Mouse (Mus musculus) liver, embryonic 13.5 days (tissue): ENCODE measurements around the gene Cyp4a14. TPM values are rescaled to one million over a fixed set of nuclear protein-coding genes. Genes with fewer than 3 reads are reported as not detected.
"Not testable (repeated sequence)": the region's sequence is repeated elsewhere in the genome, so short reads cannot be mapped to it uniquely, and the experiment has no call there.

ENCODE experiments used
- ATAC-seq: fragments of 200-750 bp; cut with Nextera tagmentation; 2 replicates; pipeline ENCODE4 v1.8.0; 2017; ENCODE audit warnings: low read depth, mild to moderate bottlenecking, moderate number of reproducible peaks, moderate library complexity
- DNase-seq: peaks from one replicate; pipeline ENCODE4 v3.0.0; 2022
- H3K27ac ChIP-seq: fragments of 300-500 bp; sonication (generic); 2 replicates; pipeline ENCODE4 v1.5.1; 2015; ENCODE audit warnings: moderate library complexity, mild to moderate bottlenecking, inconsistent platforms
- H3K27me3 ChIP-seq: fragments of 300-500 bp; sonication (generic); 2 replicates; pipeline ENCODE4 v1.6.1; 2015; ENCODE audit warnings: mild to moderate bottlenecking, inconsistent platforms
- H3K36me3 ChIP-seq: fragments of 300-500 bp; sonication (generic); 2 replicates; pipeline ENCODE4 v1.6.1; 2015; ENCODE audit warnings: mild to moderate bottlenecking, inconsistent platforms
- H3K4me1 ChIP-seq: fragments of 300-500 bp; sonication (generic); replicated peaks from 2 replicates; pipeline ENCODE4 v1.6.1; 2015; ENCODE audit warnings: inconsistent platforms
- H3K4me2 ChIP-seq: fragments of 300-500 bp; sonication (generic); 2 replicates; pipeline ENCODE4 v1.6.1; 2015; ENCODE audit warnings: inconsistent platforms, mild to moderate bottlenecking, moderate library complexity
- H3K4me3 ChIP-seq: fragments of 300-500 bp; sonication (generic); replicated peaks from 2 replicates; pipeline ENCODE4 v1.5.1; 2015; ENCODE audit warnings: mild to moderate bottlenecking, inconsistent platforms
- H3K9ac ChIP-seq: fragments of 300-500 bp; sonication (generic); 2 replicates; pipeline ENCODE4 v1.6.1; 2015; ENCODE audit warnings: mild to moderate bottlenecking, inconsistent platforms
- H3K9me3 ChIP-seq: fragments of 300-500 bp; sonication (generic); replicated peaks from 2 replicates; pipeline ENCODE4 v1.6.1; 2016; ENCODE audit warnings: inconsistent platforms
- WGBS: fragments of 180-500 bp; shearing (Covaris S2); methylation state at CpG from one replicate; pipeline ENCODE4 v1.1.7; 2015; ENCODE audit not compliant: insufficient replicate concordance; 5-methylcytosine and 5-hydroxymethylcytosine counted together
- polyA plus RNA-seq: library from polyadenylated mRNA; unstranded; fragments of >200 nt; fragmentation: Nextera tagmentation; extraction: Ambion mirVana; gene quantifications from 2 replicates; pipeline ENCODE4 v1.2.1, GENCODE M21; 2015

The Cyp4a14 gene
- not detected in 2 replicates for polyA plus RNA-seq

DNA sequence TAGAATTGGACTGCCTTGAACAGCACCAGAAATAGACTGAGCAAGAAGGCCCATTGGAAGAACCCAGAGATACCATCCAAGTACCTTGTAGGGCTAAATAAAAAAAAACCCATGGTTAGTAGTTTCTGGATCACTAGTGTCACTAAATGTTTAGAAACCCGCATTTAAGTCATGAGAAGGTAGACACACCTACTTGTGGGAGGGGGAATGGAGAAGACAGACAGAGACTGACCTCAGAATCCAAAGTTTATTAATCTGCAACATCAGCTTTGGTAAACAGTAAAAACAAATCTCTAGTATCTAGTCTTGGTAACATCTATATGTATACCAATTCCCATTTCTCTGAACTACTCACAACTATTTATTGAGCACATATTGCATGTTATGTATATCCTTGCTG is at the start of gene Cyp4a14:
TSS of gene Cyp4a14 (minus strand) at position 142 of the 400 bp plus-strand sequence.
- ATAC-seq, result no peak
- DNase-seq, result no peak
- H3K9ac ChIP-seq, result no peak within 1 kb of the TSS
- H3K27ac ChIP-seq, result no peak within 1 kb of the TSS
- H3K27me3 ChIP-seq, result no peaks in the 10 kb centered on the region
- no peak within 1 kb of the TSS for H3K4me3 ChIP-seq
- no peaks in the 10 kb centered on the region for H3K4me1 ChIP-seq
- no peak within 1 kb of the TSS for H3K4me2 ChIP-seq
- no peaks in the 10 kb centered on the region for H3K36me3 ChIP-seq
- WGBS, result 41% methylated on average over 1 of the region's 1 CpGs
- no peaks in the 10 kb centered on the region for H3K9me3 ChIP-seq

DNA sequence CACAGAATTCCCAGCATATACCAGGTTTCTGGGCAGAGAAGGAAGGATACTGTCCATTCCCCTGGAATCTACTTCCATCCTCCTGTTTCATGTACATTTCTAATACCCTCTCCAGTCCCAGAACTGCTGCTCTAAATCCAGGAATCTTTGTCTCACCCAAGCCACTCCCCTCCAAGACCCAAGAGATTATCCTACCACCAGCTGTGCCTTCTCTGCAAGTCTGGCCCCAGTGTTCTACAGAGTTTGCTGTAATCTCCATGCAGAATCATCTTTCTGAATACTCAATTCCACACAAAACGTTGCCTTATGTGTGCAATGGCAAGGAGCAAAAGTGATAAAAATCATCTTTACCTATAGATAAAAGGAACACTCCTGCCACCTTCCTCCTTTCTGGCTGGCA is 49.2 kb upstream of the Cyp4a14 start:
- Histone ChIP-seq H3K4me3 (no peak overlapping the region), H3K27ac (no peak overlapping the region), H3K4me2 (no peak overlapping the region), H3K27me3 (no peaks in the 10 kb centered on the region), H3K4me1 (no peaks in the 10 kb centered on the region), H3K9ac (no peak overlapping the region), H3K9me3 (no peaks in the 10 kb centered on the region), H3K36me3 (no peaks in the 10 kb centered on the region)
- WGBS, result 18% methylated on average over 1 of the region's 1 CpGs
- DNase-seq (no peak), ATAC-seq (no peak)

DNA sequence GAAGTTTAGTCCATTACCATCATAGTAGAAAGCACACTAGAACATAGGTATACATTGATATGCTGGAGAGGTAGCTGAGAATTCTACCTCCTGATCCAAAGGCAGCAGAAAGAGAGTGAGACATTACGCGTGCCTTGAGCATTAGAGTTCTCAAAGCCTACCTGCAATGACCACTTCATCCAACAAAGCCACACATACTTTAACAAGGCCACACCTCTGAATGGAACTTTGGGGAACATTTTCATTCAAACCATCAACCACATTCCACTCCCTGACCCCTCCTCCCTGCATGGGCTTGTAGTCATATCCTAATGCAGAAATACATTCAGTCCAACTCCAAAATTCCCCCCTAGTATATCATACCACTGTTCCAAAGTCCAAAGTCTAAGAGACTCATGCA is 25.8 kb upstream of the Cyp4a14 start:
- Histone ChIP-seq H3K36me3 (no peaks in the 10 kb centered on the region), H3K4me3 (no peak overlapping the region), H3K9me3 (no peaks in the 10 kb centered on the region), H3K27ac (no peak overlapping the region), H3K4me2 (no peak overlapping the region), H3K4me1 (no peaks in the 10 kb centered on the region), H3K27me3 (no peaks in the 10 kb centered on the region), H3K9ac (no peak overlapping the region)
- WGBS, result 90% methylated on average over 2 of the region's 2 CpGs
- ATAC-seq (no peak), DNase-seq (no peak)

DNA sequence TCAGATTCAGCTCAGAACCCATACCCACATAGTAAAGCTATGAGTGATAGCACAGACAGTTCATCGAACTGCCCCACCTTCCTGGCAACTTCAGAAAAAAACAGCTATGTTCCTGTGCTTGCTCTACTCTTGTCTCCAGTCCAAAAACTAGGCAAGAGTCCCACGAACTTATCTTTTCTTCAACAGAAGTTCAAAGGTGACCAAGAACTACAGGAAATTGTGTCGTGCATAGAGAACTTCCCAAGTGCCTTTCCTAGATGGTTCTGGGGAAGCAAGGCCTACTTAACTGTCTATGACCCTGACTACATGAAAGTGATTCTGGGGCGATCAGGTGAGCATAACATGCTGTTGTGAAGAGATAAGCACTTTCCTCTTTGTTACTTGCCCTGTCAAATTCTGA is 23.5 kb upstream of the Cyp4a14 start:
- Histone ChIP-seq H3K4me3 (no peak overlapping the region), H3K4me1 (no peaks in the 10 kb centered on the region), H3K27me3 (no peaks in the 10 kb centered on the region), H3K9ac (no peak overlapping the region), H3K4me2 (no peak overlapping the region), H3K9me3 (no peaks in the 10 kb centered on the region), H3K36me3 (no peaks in the 10 kb centered on the region), H3K27ac (no peak overlapping the region)
- DNase-seq, result no peak
- ATAC-seq, result no peak
- 37% methylated on average over 4 of the region's 4 CpGs for WGBS

DNA sequence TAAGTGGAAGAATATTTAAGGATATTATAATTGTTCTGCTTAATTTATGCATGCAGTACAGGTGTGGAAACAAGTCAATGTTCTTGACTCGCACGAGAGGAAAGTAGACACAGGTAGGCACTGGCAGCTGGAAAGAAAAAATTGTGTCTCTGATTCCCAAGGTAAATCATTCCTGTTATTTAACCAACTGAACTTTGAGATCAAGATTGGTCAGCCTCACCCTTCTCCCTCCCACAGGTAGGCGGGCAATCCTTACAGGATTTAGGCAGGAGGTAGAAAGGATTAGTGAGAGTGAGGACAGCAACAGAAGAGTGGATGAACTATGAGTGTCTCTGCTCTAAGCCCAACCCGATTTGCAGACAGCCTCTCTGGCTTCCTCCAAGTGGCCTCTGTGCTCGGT is 22.1 kb upstream of the Cyp4a14 start, which contains the start of gene Cyp4a10:
TSS of gene Cyp4a10 (plus strand) at position 265 of the 400 bp plus-strand sequence.
- 61% methylated on average over 5 of the region's 5 CpGs for WGBS
- H3K4me1 ChIP-seq, H3K27me3 ChIP-seq, H3K27ac ChIP-seq, H3K4me3 ChIP-seq, H3K36me3 ChIP-seq, ATAC-seq, H3K4me2 ChIP-seq, H3K9ac ChIP-seq, DNase-seq, H3K9me3 ChIP-seq: not testable (repeated sequence)

DNA sequence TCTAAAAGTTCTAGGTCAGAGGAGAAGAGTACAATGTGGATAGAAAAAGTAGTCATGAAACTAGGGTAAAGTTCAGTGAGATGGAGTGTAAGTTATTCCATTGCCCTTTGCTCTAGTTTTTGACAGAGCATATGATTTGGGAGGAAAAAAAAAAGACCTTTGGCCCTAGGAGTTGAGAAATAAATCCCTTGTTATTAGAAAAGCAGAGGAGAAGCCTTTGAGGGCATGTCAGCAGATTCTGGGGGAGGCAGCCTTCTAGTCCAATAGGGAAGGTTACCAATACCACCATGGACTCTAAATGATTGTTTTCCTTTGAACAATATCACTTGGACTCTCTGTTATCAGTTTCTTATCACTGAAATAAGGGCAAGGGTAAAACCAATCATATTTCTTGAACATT is 18.0 kb upstream of the Cyp4a14 start:
- not testable (repeated sequence) for DNase-seq, H3K27ac ChIP-seq, ATAC-seq

DNA sequence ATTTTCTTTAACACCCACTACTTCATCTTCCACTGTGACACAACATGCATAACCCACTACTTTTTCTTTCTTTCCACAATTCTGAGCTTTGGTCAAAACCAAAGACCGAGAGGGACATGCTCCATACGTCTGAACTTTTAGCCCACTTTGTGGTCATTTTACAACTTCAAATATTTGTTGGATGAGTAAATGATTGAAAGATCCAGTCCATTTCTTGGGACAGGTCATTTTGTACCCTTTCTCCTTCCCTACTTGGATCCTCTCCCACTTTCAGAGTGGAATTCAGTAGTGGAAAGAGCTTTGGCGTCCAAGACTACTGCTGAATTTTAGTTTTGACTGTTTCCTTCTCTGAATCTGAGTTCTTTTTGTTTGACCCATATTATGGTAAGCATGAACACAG is 1.5 kb upstream of the Cyp4a14 start:
- WGBS, result 59% methylated on average over 3 of the region's 3 CpGs
- Histone ChIP-seq H3K27me3 (no peaks in the 10 kb centered on the region), H3K4me1 (no peaks in the 10 kb centered on the region), H3K4me2 (no peak overlapping the region), H3K27ac (no peak overlapping the region), H3K9me3 (no peaks in the 10 kb centered on the region), H3K9ac (no peak overlapping the region), H3K36me3 (no peaks in the 10 kb centered on the region), H3K4me3 (no peak overlapping the region)
- DNase-seq, result no peak
- ATAC-seq, result no peak

More for the DNA sequence above, 18.0 kb upstream of the Cyp4a14 start:
- H3K4me2 ChIP-seq, H3K27me3 ChIP-seq, H3K4me1 ChIP-seq, H3K36me3 ChIP-seq, H3K9me3 ChIP-seq, H3K4me3 ChIP-seq, H3K9ac ChIP-seq: not testable (repeated sequence)

DNA sequence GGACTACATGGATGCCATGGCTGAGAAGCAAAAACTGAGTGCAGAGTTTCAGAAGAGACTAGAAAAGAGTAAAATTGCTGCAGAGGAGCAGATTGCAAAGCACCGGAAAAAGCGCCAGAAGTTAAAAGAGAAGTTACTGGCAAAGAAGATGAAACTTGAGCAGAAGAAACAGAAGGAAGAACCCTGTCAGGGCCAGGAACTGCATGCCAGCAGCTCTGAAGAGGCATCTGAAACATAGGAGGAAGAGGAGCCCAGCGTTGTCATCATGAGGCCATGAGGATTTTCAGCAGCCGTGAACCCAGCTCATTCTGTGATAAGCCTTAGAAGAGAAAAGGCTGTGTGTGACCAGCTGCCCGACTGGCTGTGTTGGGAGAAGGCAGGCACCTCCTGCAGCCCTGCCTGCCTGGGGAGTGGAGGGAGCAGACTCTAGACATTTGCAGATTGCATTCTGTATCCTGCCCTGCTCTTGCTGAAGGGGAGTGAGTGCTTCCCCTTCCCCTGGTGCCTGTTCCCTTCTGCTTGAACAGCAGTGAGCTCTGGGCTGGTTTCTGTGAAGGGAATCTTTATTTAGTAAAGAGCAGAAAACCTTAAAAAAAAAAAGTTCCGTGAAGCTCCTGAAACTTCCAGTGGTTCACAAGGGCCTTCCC is 14.8 kb downstream of the Cyp4a14 start:
- Histone ChIP-seq H3K36me3 (no peaks in the 10 kb centered on the region), H3K27ac (no peak overlapping the region), H3K4me1 (no peaks in the 10 kb centered on the region), H3K27me3 (no peaks in the 10 kb centered on the region), H3K4me2 (no peak overlapping the region), H3K9me3 (no peaks in the 10 kb centered on the region), H3K9ac (no peak overlapping the region), H3K4me3 (no peak overlapping the region)
- DNase-seq (no peak), ATAC-seq (no peak)
- WGBS, result 40% methylated on average over 6 of the region's 6 CpGs

DNA sequence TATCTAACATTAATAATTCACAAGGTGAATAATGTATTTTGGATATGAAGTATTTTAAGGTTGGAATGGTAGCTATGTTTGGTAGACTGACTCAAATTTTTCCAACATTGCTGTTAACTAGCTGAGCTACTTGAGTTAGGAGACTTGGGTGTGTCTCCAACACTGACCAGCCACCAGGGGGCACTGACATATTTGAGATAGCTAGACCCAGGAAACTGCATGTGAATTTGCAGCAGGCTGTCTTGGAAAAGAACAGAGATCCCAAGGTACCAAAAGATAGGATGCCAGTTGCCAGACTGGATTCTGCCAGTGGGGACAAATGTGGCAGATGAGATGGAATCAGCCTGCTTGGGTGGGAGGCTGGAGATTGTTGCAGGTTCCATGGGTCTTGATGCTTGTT is 19.9 kb downstream of the Cyp4a14 start:
- not testable (repeated sequence) for H3K9me3 ChIP-seq, H3K4me1 ChIP-seq, ATAC-seq, H3K4me3 ChIP-seq, H3K27ac ChIP-seq, H3K36me3 ChIP-seq, H3K4me2 ChIP-seq, DNase-seq, H3K9ac ChIP-seq, H3K27me3 ChIP-seq

DNA sequence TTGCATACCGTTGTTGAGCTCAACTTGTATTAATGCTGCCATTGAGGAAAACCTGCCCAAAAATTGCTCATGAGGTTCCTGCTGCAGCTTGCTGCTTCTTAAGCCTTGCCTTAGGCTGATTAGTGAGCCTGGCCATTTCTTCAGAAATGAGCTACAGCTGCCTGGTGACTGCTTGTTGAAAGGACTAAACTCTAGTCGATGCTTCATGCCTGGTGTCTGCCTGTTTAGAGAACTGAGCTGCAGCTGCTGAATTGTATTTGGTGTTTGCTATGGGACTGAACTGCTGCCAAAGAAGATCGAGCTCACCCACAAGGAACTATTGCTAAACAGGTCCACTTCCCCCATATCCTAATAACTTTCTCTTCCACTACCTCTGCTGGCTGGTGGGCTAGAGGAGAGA is 22.4 kb downstream of the Cyp4a14 start:
- H3K4me2 ChIP-seq, H3K27me3 ChIP-seq, DNase-seq, H3K9me3 ChIP-seq, H3K9ac ChIP-seq, ATAC-seq, H3K4me1 ChIP-seq, H3K36me3 ChIP-seq, H3K27ac ChIP-seq, H3K4me3 ChIP-seq: not testable (repeated sequence)
- 56% methylated on average over 3 of the region's 3 CpGs for WGBS

DNA sequence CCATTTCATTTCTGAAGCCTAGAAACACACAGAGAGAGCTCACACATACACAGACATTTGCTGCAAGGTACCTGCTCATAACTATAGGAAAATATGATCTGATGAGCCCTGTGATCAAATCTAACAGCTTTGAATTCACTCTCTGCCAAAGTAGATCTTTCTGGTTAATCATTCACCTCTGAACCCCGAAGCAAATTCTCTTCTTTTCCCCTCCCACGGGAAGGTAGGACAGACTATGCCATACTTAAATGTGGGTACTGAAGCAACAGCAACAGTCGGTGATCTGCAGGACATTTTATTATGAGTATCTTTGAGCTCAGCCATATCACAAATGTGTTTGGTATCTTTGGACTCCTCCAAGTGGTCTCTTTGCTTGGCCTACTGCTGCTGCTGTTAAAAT is 43.6 kb downstream of the Cyp4a14 start, which contains the start of gene Cyp4a30b:
TSS of gene Cyp4a30b (plus strand) at position 301 of the 400 bp plus-strand sequence.
- no peak within 1 kb of the TSS for H3K4me2 ChIP-seq
- H3K4me3 ChIP-seq, result no peak within 1 kb of the TSS
- H3K27ac ChIP-seq, result no peak within 1 kb of the TSS
- H3K36me3 ChIP-seq, result no peaks in the 10 kb centered on the region
- H3K4me1 ChIP-seq, result no peaks in the 10 kb centered on the region
- no peaks in the 10 kb centered on the region for H3K9me3 ChIP-seq
- whole genome bisulfite sequencing, result 46% methylated on average over 3 of the region's 3 CpGs
- H3K9ac ChIP-seq, result no peak within 1 kb of the TSS
- no peak for ATAC-seq
- no peaks in the 10 kb centered on the region for H3K27me3 ChIP-seq
- DNase-seq, result no peak

DNA sequence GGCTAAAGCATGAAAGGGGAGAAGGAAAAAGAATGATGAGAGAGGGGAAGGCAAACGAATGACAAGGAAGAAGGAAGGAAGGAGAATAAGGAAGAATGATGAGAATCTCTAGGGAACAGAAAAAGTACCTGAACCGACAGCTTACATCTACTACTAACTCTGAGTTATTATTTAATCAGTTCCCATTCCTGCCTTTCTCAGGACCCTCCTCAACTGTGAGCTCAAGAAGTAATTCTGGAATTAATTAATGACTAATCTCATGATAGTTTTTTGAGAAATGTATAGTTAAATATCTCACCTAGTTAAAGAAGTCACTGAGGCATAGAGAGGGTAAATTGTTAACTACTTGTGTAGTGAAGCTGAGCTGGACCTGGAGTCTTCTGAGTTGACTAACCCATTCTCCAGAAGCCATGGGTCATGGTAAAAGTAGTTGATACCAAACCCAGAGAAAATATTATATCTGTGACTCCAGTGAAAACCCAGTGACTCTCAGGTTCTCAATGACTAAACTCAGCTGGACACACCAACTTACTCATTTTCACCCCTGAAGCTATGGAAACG is 45.3 kb downstream of the Cyp4a14 start:
- no peaks in the 10 kb centered on the region for H3K36me3 ChIP-seq
- H3K4me3 ChIP-seq, result no peak overlapping the region
- H3K4me1 ChIP-seq, result no peaks in the 10 kb centered on the region
- H3K9ac ChIP-seq, result no peak overlapping the region
- 42% methylated on average over 3 of the region's 3 CpGs for WGBS
- H3K27me3 ChIP-seq, result no peaks in the 10 kb centered on the region
- no peak for ATAC-seq
- H3K27ac ChIP-seq, result no peak overlapping the region
- DNase-seq, result no peak
- H3K4me2 ChIP-seq, result no peak overlapping the region
- H3K9me3 ChIP-seq, result no peaks in the 10 kb centered on the region
